Comparison of ENCODE assay signal across 19 mouse cellular contexts in the genomic region with DNA sequence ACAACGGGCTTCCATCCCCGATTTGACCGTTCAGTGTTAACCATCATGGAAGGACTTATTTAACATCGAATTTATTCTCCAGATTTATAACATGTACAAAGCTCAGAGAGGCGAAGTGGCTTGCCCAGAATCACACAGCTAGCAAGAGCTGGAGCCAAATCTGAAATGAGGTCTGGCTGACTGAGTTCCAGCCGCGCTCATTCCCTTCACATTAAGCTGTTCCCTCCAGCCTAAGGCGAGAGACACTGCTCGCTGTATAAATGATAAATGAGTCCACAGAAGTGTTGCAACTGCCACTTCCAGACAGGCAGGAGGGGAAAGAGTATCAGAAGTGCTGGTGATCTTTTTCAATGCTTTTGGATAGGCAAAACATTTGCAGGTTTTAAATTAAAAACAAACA.
DNase-seq lines count a peak whose midpoint lies in the region; ATAC-seq and TF ChIP-seq lines count a peak whose summit lies in the region.
"Had no signal": no experiment of that assay in that cellular context is flagged by ENCODE, and none has a peak within 500 bp of the region (broad histone marks: within the 10 kb centered on the region; RNA-seq: fewer than 3 reads in every experiment).

No protein-coding gene starts in this region.

- peak; percentile 8 for DNase-seq in lung, embryonic 14.5 days
- no peak for DNase-seq in lung, postnatal 14 days
- peak; percentile 61 for DNase-seq in fat pad, adult 2 months (ENCODE audit: extremely low read depth, low read depth, low spot score)
- peak; percentile 43 for DNase-seq in retina, embryonic 14.5 days (ENCODE audit: low spot score)
- DNase-seq in kidney, postnatal 4 days, result no peak
- DNase-seq: adrenal gland, postnatal 14 days; gastrocnemius, postnatal 36 days; heart, postnatal 4 days; kidney, adult 11 months; kidney, postnatal 36 days; lung, postnatal 10 days; thymus, adult 18-20 months had no signal

- H3K27ac ChIP-seq in forebrain, embryonic 16.5 days (ENCODE audit: low read length), result no peak overlapping the region
- no peak overlapping the region for H3K27ac ChIP-seq in forebrain, embryonic 12.5 days
- H3K27ac ChIP-seq in lung, embryonic 14.5 days (ENCODE audit: low read depth), result no peak overlapping the region
- H3K27ac ChIP-seq: embryonic facial prominence, embryonic 10.5 days; liver, embryonic 14.5 days; neural tube, embryonic 12.5 days had no signal

- WGBS in forebrain, embryonic 16.5 days, result 63% methylated on average over 9 of the region's 9 CpGs
- WGBS in forebrain, embryonic 12.5 days, result 71% methylated on average over 9 of the region's 9 CpGs
- 54% methylated on average over 9 of the region's 9 CpGs for WGBS in lung, embryonic 14.5 days

- H3K4me1 ChIP-seq in forebrain, embryonic 16.5 days (replicated peaks; ENCODE audit: control insufficient read depth, insufficient read depth, low read length), result peaks cover 11% of the 10 kb centered on the region
- peaks cover 16% of the 10 kb centered on the region for H3K4me1 ChIP-seq in forebrain, embryonic 12.5 days
- H3K4me1 ChIP-seq in lung, embryonic 14.5 days (ENCODE audit: insufficient read depth), result peaks cover 11% of the 10 kb centered on the region

- no peak for TF ChIP-seq CTCF in lung, embryonic 14.5 days (IDR thresholded peaks at IDR 0.05; ENCODE audit: low read depth)

- no peaks in the 10 kb centered on the region for H3K27me3 ChIP-seq in forebrain, embryonic 16.5 days (replicated peaks; ENCODE audit: control insufficient read depth, insufficient read depth, low read length)
- no peaks in the 10 kb centered on the region for H3K27me3 ChIP-seq in forebrain, embryonic 12.5 days
- no peaks in the 10 kb centered on the region for H3K27me3 ChIP-seq in lung, embryonic 14.5 days (ENCODE audit: insufficient read depth, low read length)
- H3K27me3 ChIP-seq: neural tube, embryonic 12.5 days had no signal

- peak; percentile 14; the same call in 1 of the 2 replicates for ATAC-seq in forebrain, embryonic 16.5 days
- no peak for ATAC-seq in forebrain, embryonic 12.5 days (ENCODE audit: low FRiP score)
- no peak for ATAC-seq in lung, embryonic 14.5 days (ENCODE audit: insufficient read depth)

- H3K9ac ChIP-seq in forebrain, embryonic 16.5 days (replicated peaks; ENCODE audit: low read depth, low read length), result no peak overlapping the region
- H3K9ac ChIP-seq in forebrain, embryonic 12.5 days, result no peak overlapping the region
- no peak overlapping the region for H3K9ac ChIP-seq in lung, embryonic 14.5 days
- H3K9ac ChIP-seq: liver, embryonic 14.5 days; neural tube, embryonic 12.5 days had no signal

- no peaks in the 10 kb centered on the region for H3K36me3 ChIP-seq in forebrain, embryonic 16.5 days (ENCODE audit: control insufficient read depth, insufficient read depth)
- no peaks in the 10 kb centered on the region for H3K36me3 ChIP-seq in forebrain, embryonic 12.5 days (replicated peaks)
- no peaks in the 10 kb centered on the region for H3K36me3 ChIP-seq in lung, embryonic 14.5 days (ENCODE audit: insufficient read depth)
- H3K36me3 ChIP-seq: embryonic facial prominence, embryonic 10.5 days; neural tube, embryonic 12.5 days had no signal

- no peaks in the 10 kb centered on the region for H3K9me3 ChIP-seq in forebrain, embryonic 16.5 days (ENCODE audit: control insufficient read depth, low read length)
- H3K9me3 ChIP-seq in forebrain, embryonic 12.5 days, result no peaks in the 10 kb centered on the region
- no peaks in the 10 kb centered on the region for H3K9me3 ChIP-seq in lung, embryonic 14.5 days (ENCODE audit: low read depth, low read length)
- H3K9me3 ChIP-seq: embryonic facial prominence, embryonic 10.5 days; neural tube, embryonic 12.5 days had no signal

- H3K4me3 ChIP-seq in forebrain, embryonic 16.5 days (replicated peaks; ENCODE audit: low read length), result no peak overlapping the region
- H3K4me3 ChIP-seq in forebrain, embryonic 12.5 days (replicated peaks), result no peak overlapping the region
- no peak overlapping the region for H3K4me3 ChIP-seq in lung, embryonic 14.5 days (ENCODE audit: low read depth, low read length)
- H3K4me3 ChIP-seq: embryonic facial prominence, embryonic 10.5 days; erythroblast, embryonic 14.5 days; neural tube, embryonic 12.5 days had no signal

- no peak overlapping the region for H3K4me2 ChIP-seq in forebrain, embryonic 16.5 days (ENCODE audit: low read length)
- no peak overlapping the region for H3K4me2 ChIP-seq in forebrain, embryonic 12.5 days
- H3K4me2 ChIP-seq in lung, embryonic 14.5 days, result no peak overlapping the region
- H3K4me2 ChIP-seq: heart, embryonic 11.5 days; neural tube, embryonic 12.5 days had no signal

Comparison
In these comparisons a context has a peak if more than half of its experiments do, and no peak if none do; other contexts are left out.
1. DNase-seq: peak in lung, embryonic 14.5 days (single experiment), fat pad, adult 2 months (single experiment) and retina, embryonic 14.5 days (single experiment); none in lung, postnatal 14 days (single experiment) and kidney, postnatal 4 days (0 of 2).